Mouse (Mus musculus) ovary, adult 18-20 months (tissue): Measurements from ENCODE around the gene Olfr53.
"Not testable (repeated sequence)": the region's sequence is repeated elsewhere in the genome, so short reads cannot be mapped to it uniquely, and the experiment has no call there.

Source experiments
- DNase-seq: peaks from one replicate; pipeline ENCODE4 v3.0.0; 2022; ENCODE audit warnings: low spot score, mixed read lengths

The Olfr53 gene

DNA sequence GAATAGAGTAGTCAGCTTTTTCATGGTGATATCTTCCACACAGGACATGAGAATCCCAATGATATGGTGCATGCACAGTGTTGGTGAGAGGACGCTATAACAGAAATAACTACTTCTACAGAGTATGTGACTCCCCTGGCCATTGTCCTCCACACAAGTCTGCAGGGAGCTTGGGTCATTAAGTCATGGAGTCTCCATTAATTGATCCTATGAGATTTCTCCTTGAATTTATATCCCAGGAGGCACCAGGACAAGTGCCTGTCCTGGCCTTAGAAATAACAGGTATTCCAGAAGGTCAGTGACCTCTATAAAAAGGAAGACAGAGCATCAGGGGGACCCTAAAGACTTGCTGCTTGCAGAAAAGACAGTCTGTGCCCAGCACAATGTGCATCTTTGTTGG is at the start of gene Olfr53:
Gene Olfr53, plus strand, starts transcription at position 301 of the 400 bp plus-strand sequence.
- no peak for DNase-seq

DNA sequence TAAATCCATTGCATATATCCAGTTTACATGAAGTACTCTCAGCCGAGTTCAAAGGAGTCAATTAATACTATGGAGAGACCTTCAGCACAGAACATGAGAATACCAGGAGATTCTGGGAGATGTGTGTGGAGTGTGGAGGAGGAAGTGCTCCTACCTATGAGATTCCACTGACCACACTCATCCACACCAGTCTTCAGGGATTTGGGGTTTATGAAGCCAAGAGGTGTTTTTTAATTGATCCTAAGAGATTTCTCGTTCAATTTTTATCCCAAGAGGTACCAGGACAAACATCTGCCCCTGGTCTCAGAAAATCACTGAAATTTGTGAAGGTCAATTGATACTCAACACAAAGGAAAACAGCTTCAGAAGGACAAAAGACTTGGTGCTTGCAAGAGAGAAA is 45.3 kb upstream of the Olfr53 start, which contains the start of gene Olfr46:
Gene Olfr46, plus strand, starts transcription at position 301 of the 400 bp plus-strand sequence.
- DNase-seq: not testable (repeated sequence)

DNA sequence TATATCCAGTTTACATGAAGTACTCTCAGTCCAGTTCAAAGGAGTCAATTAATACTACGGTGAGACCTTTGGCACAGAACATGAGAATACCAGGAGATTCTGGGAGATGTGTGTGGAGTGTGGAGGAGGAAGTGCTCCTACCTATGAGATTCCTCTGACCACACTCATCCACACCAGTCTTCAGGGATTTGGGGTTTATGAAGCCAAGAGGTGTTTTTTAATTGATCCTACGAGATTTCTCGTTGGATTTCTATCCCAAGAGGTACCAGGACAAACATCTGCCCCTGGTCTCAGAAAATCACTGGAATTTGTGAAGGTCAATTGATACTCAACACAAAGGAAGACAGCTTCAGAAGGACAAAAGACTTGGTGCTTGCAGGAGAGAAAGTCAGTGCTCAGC is 17.6 kb upstream of the Olfr53 start, which contains the start of gene Olfr61:
Gene Olfr61, plus strand, starts transcription at position 301 of the 400 bp plus-strand sequence.
- not testable (repeated sequence) for DNase-seq

DNA sequence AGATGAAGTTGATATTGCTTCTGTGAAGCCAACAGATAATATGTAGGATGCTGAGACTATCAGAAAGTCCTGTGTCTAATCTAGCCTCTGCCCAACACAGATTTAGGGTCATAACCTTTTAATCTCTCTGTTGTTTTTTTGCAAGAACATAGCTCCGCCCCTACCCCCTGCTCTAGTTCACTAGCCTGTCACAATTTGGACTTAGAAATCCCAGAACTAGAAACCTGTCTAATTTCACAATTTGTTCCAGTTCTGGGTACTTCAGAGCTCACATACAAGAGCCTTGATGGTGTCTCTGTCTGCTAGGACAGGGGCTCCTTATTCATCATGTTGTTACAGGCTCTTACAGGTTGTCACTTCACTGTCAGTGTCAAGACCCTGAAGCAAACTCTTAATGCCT is 15.7 kb upstream of the Olfr53 start:
- no peak for DNase-seq

DNA sequence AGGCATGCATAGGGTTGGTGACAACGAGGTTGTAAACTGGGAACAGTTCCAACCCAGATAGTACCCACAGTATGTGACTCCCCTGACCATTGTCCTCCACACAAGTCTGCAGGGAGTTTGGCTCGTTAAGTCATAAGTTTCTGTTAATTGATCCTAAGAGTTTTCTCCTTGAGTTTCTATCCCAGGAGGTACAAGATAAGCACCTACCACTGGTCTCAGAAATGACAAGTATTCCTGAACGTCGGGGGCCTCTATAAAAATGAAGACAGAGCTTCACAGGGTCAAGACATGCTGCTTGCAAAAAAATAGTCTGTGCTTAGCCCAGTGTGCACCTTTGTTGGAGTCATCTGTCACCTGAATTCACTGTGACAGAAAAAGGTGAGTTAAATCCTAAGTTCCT is 13.4 kb downstream of the Olfr53 start, which contains the start of gene Olfr539:
Gene Olfr539, plus strand, starts transcription at position 301 of the 400 bp plus-strand sequence.
- no peak for DNase-seq

DNA sequence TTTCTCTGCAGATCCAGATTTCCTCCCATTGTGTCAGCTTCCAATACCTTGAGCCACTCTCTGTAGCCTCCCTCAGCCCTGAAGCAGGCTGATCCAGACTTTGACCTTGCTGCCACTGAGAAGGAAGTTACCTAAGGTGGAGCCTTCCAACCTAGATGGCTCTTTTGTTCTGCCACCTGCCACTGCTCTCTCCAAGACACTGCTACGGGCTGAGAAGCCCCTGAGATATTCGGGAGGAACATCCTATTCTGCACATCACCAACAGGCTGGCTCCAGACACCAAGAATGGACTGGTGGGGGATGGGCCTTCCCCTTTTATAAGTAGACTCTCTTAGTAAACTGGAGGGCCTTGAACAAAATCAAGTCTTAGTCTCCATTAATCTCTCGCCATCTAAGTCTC is 24.4 kb downstream of the Olfr53 start:
- not testable (repeated sequence) for DNase-seq

DNA sequence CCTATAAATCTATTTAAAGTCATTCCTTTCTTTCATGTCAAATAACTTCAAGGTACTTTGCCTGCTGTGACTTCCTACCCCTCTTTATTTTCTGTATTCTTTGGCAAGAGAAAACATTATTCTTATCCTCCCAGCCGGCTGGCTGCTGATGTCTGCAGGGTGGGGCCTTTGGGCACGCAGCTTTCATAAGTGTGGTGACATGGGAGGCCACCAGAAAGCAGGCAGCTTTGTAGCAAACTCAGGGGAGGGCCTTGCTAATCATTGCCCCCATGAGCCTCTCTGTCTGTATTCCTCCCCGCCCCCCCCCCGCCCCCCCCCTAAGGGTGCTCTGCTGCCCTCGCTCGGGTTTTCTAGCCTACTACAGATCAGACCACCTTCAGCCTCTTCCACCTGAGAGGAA is 29.6 kb downstream of the Olfr53 start:
- no peak for DNase-seq

DNA sequence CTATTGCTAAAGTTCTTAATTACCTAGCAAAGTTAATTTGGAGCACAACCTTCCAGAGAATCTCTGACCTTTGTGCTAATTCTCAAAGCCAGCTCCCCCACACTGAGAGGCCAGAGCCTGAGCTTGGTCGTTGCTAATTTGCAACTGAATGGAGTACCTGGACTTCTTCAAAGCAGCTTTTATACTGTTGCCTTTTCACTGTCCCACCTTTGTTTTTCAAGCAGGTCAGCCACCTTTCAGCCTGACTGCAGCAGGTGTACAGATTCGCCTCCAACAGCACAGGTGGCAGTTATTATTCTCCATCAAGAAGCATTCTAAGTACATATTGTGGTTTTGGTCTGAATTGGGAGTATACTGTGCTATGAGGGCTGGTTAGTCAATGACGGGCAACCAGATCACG is 33.3 kb downstream of the Olfr53 start:
- not testable (repeated sequence) for DNase-seq

DNA sequence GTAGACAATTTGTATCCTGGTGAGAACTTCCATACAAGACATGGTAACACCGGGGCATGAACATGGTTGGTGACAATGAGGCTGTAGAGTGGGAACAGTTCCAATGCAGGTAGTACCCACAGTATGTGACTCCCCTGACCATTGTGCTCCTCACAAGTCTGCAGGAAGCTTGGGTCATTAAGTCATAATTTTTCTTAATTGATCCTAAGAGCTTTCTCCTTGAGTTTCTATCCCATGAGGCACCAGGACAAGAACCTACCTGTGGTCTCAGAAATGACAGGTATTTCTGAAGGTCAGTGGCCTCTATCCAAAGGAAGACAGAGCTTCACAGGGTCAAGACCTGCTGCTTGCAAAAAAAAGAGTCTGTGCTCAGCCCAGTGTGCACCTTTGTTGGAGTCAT is 35.4 kb downstream of the Olfr53 start, which contains the start of gene Olfr45:
Gene Olfr45, plus strand, starts transcription at position 301 of the 400 bp plus-strand sequence.
- DNase-seq: no peak

DNA sequence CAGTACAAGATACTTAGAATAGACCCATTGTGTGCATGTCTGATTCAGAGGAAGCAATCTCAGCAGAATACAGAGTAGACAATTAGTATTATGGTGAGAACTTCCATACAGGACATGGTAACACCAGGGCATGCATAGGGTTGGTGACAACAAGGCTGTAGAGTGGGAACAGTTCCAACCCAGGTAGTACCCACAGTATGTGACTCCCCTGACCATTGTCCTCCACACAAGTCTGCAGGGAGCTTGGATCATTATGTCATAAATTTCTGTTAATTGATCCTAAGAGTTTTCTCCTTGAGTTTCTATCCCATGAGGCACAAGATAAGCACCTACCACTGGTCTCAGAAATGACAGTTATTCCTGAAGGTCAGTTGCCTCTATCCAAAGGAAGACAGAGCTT is 50.7 kb downstream of the Olfr53 start, which contains the start of gene Olfr541:
Gene Olfr541, plus strand, starts transcription at position 301 of the 400 bp plus-strand sequence.
- DNase-seq: no peak
